Mouse (Mus musculus) fat pad, adult 2 months (tissue): ENCODE data around the gene Hoxd11.

Experiments
- DNase-seq: peaks from one replicate; pipeline ENCODE4 v3.0.0-alpha.2; 2011; ENCODE audit warnings: low read depth, low spot score; ENCODE audit errors: extremely low read depth

Hoxd11 gene

GRCm38 (mm10) chr2:74678891-74679595 lies at the start of gene Hoxd11:
Gene Hoxd11 (plus strand): TSS chr2:74679557.
- DNase-seq, result no peak

- no peak for DNase-seq
These were observed 43.9 kb upstream of the Hoxd11 start for GRCm38 (mm10) chr2:74635412-74635811.

GRCm38 (mm10) chr2:74642431-74642830 lies 36.9 kb upstream of the Hoxd11 start:
- no peak for DNase-seq

GRCm38 (mm10) chr2:74645631-74646030 lies 33.7 kb upstream of the Hoxd11 start:
- no peak for DNase-seq

- DNase-seq, result no peak
These were observed 32.1 kb upstream of the Hoxd11 start for GRCm38 (mm10) chr2:74647082-74647864.

- DNase-seq, result no peak
These were observed 26.4 kb upstream of the Hoxd11 start for GRCm38 (mm10) chr2:74652996-74653340.

- no peak for DNase-seq
These were observed 25.4 kb upstream of the Hoxd11 start for GRCm38 (mm10) chr2:74653781-74654535.

GRCm38 (mm10) chr2:74654743-74655419 lies 24.5 kb upstream of the Hoxd11 start:
- no peak for DNase-seq

GRCm38 (mm10) chr2:74655420-74655781 lies 24.0 kb upstream of the Hoxd11 start:
- DNase-seq, result no peak

- DNase-seq, result no peak
These were observed 23.3 kb upstream of the Hoxd11 start for GRCm38 (mm10) chr2:74655821-74656631.

GRCm38 (mm10) chr2:74656632-74657021 lies 22.7 kb upstream of the Hoxd11 start:
- no peak for DNase-seq

- no peak for DNase-seq
These were observed 21.9 kb upstream of the Hoxd11 start for GRCm38 (mm10) chr2:74657251-74658023.

- no peak for DNase-seq
These were observed 21.2 kb upstream of the Hoxd11 start for GRCm38 (mm10) chr2:74658024-74658666.

- no peak for DNase-seq
These were observed 20.5 kb upstream of the Hoxd11 start for GRCm38 (mm10) chr2:74658667-74659371.

- no peak for DNase-seq
These were observed 19.8 kb upstream of the Hoxd11 start, which contains the start of gene Evx2 for GRCm38 (mm10) chr2:74659507-74660005. Gene Evx2 (minus strand): TSS chr2:74659557.

- DNase-seq, result no peak
These were observed 18.7 kb upstream of the Hoxd11 start for GRCm38 (mm10) chr2:74660421-74661375.

- no peak for DNase-seq
These were observed 17.7 kb upstream of the Hoxd11 start for GRCm38 (mm10) chr2:74661685-74662084.
